Mouse (Mus musculus) neural tube, embryonic 11.5 days (tissue): ENCODE measurements around the gene Fdxr. TPM values are rescaled to one million over a fixed set of nuclear protein-coding genes. Genes with fewer than 3 reads are reported as not detected.

Source experiments
- ATAC-seq: fragments of 200-750 bp; cut with Nextera tagmentation; 2 replicates; pipeline ENCODE4 v1.8.0; 2017; ENCODE audit warnings: moderate number of reproducible peaks, mild to moderate bottlenecking, moderate TSS enrichment, moderate library complexity; ENCODE audit not compliant: insufficient read depth, low FRiP score, low TSS enrichment
- DNase-seq: peaks from one replicate; pipeline ENCODE4 v3.0.0-alpha.2; 2015; ENCODE audit warnings: low spot score
- H3K27ac ChIP-seq: fragments of 300-500 bp; sonication (generic); 2 replicates; pipeline ENCODE4 v1.5.1; 2014; ENCODE audit warnings: low read depth, mild to moderate bottlenecking, low read length
- H3K27me3 ChIP-seq: fragments of 300-500 bp; sonication (generic); 2 replicates; pipeline ENCODE4 v1.6.1; 2014; ENCODE audit warnings: mild to moderate bottlenecking, low read length, mixed read lengths; ENCODE audit not compliant: control insufficient read depth, insufficient read depth
- H3K36me3 ChIP-seq: fragments of 300-500 bp; sonication (generic); 2 replicates; pipeline ENCODE4 v1.6.1; 2014; ENCODE audit warnings: mild to moderate bottlenecking, low read length, moderate library complexity, mixed read lengths; ENCODE audit not compliant: control insufficient read depth, insufficient read depth
- H3K4me1 ChIP-seq: fragments of 300-500 bp; sonication (generic); 2 replicates; pipeline ENCODE4 v1.6.1; 2014; ENCODE audit warnings: low read length, mixed read lengths; ENCODE audit not compliant: control insufficient read depth, insufficient read depth
- H3K4me2 ChIP-seq: fragments of 300-500 bp; sonication (generic); 2 replicates; pipeline ENCODE4 v1.6.1; 2014; ENCODE audit warnings: low read depth, mild to moderate bottlenecking, moderate library complexity
- H3K4me3 ChIP-seq: fragments of 300-500 bp; sonication (generic); 2 replicates; pipeline ENCODE4 v1.5.1; 2014; ENCODE audit warnings: low read depth, low read length
- H3K9ac ChIP-seq: fragments of 300-500 bp; sonication (generic); 2 replicates; pipeline ENCODE4 v1.6.1; 2014; ENCODE audit warnings: mild to moderate bottlenecking, low read length
- H3K9me3 ChIP-seq: fragments of 300-500 bp; sonication (generic); 2 replicates; pipeline ENCODE4 v1.6.1; 2016; ENCODE audit warnings: low read length; ENCODE audit not compliant: control insufficient read depth
- WGBS: fragments of 180-500 bp; shearing (Covaris S2); extraction: QIAGEN DNeasy Blood & Tissue Kit; methylation state at CpG from one replicate; pipeline ENCODE4 v1.1.7; 2014; 5-methylcytosine and 5-hydroxymethylcytosine counted together
- polyA plus RNA-seq: library from polyadenylated mRNA; unstranded; fragments of >200 nt; fragmentation: Nextera tagmentation; extraction: Ambion mirVana; gene quantifications from 2 replicates; pipeline ENCODE4 v1.2.1, GENCODE M21; 2014

Fdxr gene
- polyA plus RNA-seq, 1 experiment from 2014 or later = 15.1 TPM

GRCm38 (mm10) chr11:115292631-115293375 is 16.0 kb upstream of the Fdxr start:
- Histone ChIP-seq H3K9me3 (no peaks in the 10 kb centered on the region), H3K4me2 (no peak overlapping the region), H3K36me3 (no peaks in the 10 kb centered on the region), H3K4me1 (peaks cover 3% of the 10 kb centered on the region; the same call in 1 of the 2 replicates), H3K27ac (no peak overlapping the region), H3K4me3 (no peak overlapping the region), H3K27me3 (0 out of 2 replicates have a peak, but pooled peaks cover 3% of the 10 kb centered on the region), H3K9ac (no peak overlapping the region)
- ATAC-seq (no peak), DNase-seq (no peak)
- 75% methylated on average over 14 of the region's 14 CpGs for WGBS

- Histone ChIP-seq H3K9ac (no peak overlapping the region), H3K27ac (no peak overlapping the region), H3K27me3 (no peaks in the 10 kb centered on the region), H3K4me1 (no peaks in the 10 kb centered on the region), H3K4me2 (no peak overlapping the region), H3K9me3 (no peaks in the 10 kb centered on the region), H3K36me3 (no peaks in the 10 kb centered on the region), H3K4me3 (no peak overlapping the region)
- WGBS = 85% methylated on average over 10 of the region's 10 CpGs
- ATAC-seq (no peak), DNase-seq (no peak)
These were observed 14.7 kb upstream of the Fdxr start for GRCm38 (mm10) chr11:115291503-115291902.

GRCm38 (mm10) chr11:115290919-115291318 is 14.1 kb upstream of the Fdxr start:
- H3K9me3 ChIP-seq = no peaks in the 10 kb centered on the region
- no peaks in the 10 kb centered on the region for H3K36me3 ChIP-seq
- no peak overlapping the region for H3K9ac ChIP-seq
- no peak overlapping the region for H3K4me3 ChIP-seq
- no peaks in the 10 kb centered on the region for H3K27me3 ChIP-seq
- 90% methylated on average over 6 of the region's 6 CpGs for WGBS
- DNase-seq (no peak), ATAC-seq (no peak)
- no peak overlapping the region for H3K4me2 ChIP-seq
- no peak overlapping the region for H3K27ac ChIP-seq
- no peaks in the 10 kb centered on the region for H3K4me1 ChIP-seq

- Histone ChIP-seq H3K4me1 (no peaks in the 10 kb centered on the region), H3K36me3 (no peaks in the 10 kb centered on the region), H3K4me3 (no peak overlapping the region), H3K9me3 (no peaks in the 10 kb centered on the region), H3K27me3 (no peaks in the 10 kb centered on the region), H3K27ac (no peak overlapping the region), H3K9ac (no peak overlapping the region), H3K4me2 (no peak overlapping the region)
- DNase-seq = no peak
- ATAC-seq = no peak
- WGBS = 75% methylated on average over 1 of the region's 1 CpGs
These were observed 13.5 kb upstream of the Fdxr start for GRCm38 (mm10) chr11:115290314-115290713.

- Histone ChIP-seq H3K27ac (no peak overlapping the region), H3K4me3 (no peak overlapping the region), H3K36me3 (no peaks in the 10 kb centered on the region), H3K4me1 (no peaks in the 10 kb centered on the region), H3K4me2 (no peak overlapping the region), H3K9me3 (no peaks in the 10 kb centered on the region), H3K27me3 (no peaks in the 10 kb centered on the region), H3K9ac (no peak overlapping the region)
- ATAC-seq (no peak), DNase-seq (no peak)
- WGBS = 90% methylated on average over 8 of the region's 8 CpGs
These were observed 13.0 kb upstream of the Fdxr start for GRCm38 (mm10) chr11:115289885-115290284.

- H3K27ac ChIP-seq = no peak overlapping the region
- H3K36me3 ChIP-seq = no peaks in the 10 kb centered on the region
- H3K4me3 ChIP-seq = no peak overlapping the region
- H3K9ac ChIP-seq = no peak overlapping the region
- WGBS = 87% methylated on average over 2 of the region's 2 CpGs
- no peaks in the 10 kb centered on the region for H3K27me3 ChIP-seq
- ATAC-seq = no peak
- DNase-seq = no peak
- no peaks in the 10 kb centered on the region for H3K9me3 ChIP-seq
- H3K4me1 ChIP-seq = no peaks in the 10 kb centered on the region
- H3K4me2 ChIP-seq = no peak overlapping the region
These were observed 11.5 kb upstream of the Fdxr start for GRCm38 (mm10) chr11:115288305-115288704.

- no peak for ATAC-seq
- 81% methylated on average over 5 of the region's 5 CpGs for WGBS
These were observed 10.5 kb upstream of the Fdxr start for GRCm38 (mm10) chr11:115287386-115287785.

GRCm38 (mm10) chr11:115286201-115286993 is 9.5 kb upstream of the Fdxr start:
- no peak overlapping the region for H3K27ac ChIP-seq
- H3K27me3 ChIP-seq = no peaks in the 10 kb centered on the region
- 78% methylated on average over 19 of the region's 19 CpGs for WGBS
- no peaks in the 10 kb centered on the region for H3K9me3 ChIP-seq
- no peak for ATAC-seq
- no peak for DNase-seq
- H3K4me3 ChIP-seq = no peak overlapping the region
- no peaks in the 10 kb centered on the region for H3K4me1 ChIP-seq
- H3K36me3 ChIP-seq = no peaks in the 10 kb centered on the region
- H3K9ac ChIP-seq = no peak overlapping the region
- no peak overlapping the region for H3K4me2 ChIP-seq

More at GRCm38 (mm10) chr11:115287386-115287785, 10.5 kb upstream of the Fdxr start:
- Histone ChIP-seq H3K4me1 (no peaks in the 10 kb centered on the region), H3K4me3 (no peak overlapping the region), H3K27me3 (no peaks in the 10 kb centered on the region), H3K4me2 (no peak overlapping the region), H3K9ac (no peak overlapping the region), H3K9me3 (no peaks in the 10 kb centered on the region), H3K27ac (no peak overlapping the region), H3K36me3 (no peaks in the 10 kb centered on the region)
- no peak for DNase-seq

- Histone ChIP-seq H3K4me1 (no peaks in the 10 kb centered on the region), H3K36me3 (no peaks in the 10 kb centered on the region), H3K27me3 (no peaks in the 10 kb centered on the region), H3K9me3 (no peaks in the 10 kb centered on the region), H3K27ac (no peak overlapping the region), H3K4me3 (no peak overlapping the region), H3K4me2 (no peak overlapping the region), H3K9ac (no peak overlapping the region)
- ATAC-seq (no peak), DNase-seq (no peak)
- 66% methylated on average over 4 of the region's 4 CpGs for WGBS
These were observed 8.4 kb upstream of the Fdxr start for GRCm38 (mm10) chr11:115285282-115285681.
